Mouse (Mus musculus) hematopoietic stem cell, adult 5-6 weeks (primary cell): ENCODE measurements around the gene Gm28044. TPM values are rescaled to one million over a fixed set of nuclear protein-coding genes. Genes with fewer than 3 reads are reported as not detected.

Source experiments
- total RNA-seq: library from RNA; stranded (forward); fragments of 172-1452, 232-1000 nt; gene quantifications from 2 replicates; pipeline ENCODE4 v1.2.3, GENCODE M21; 2017

Gm28044 gene
- total RNA-seq, 1 experiment from 2014 or later, result 7.3 TPM

Other genes with a start within 250 kb of the Gm28044 start
- gene Rslcan18, start 244.3 kb downstream of the Gm28044 start, total RNA-seq, result 0.38 and 0.89 TPM in 2 replicates
- 7.3 and 8.3 TPM in 2 replicates for gene Zfp759, start 238.9 kb downstream of the Gm28044 start, total RNA-seq
- gene Rsl1, start 187.4 kb downstream of the Gm28044 start, total RNA-seq, result 10.2 and 13.9 TPM in 2 replicates
- gene Zfp455, start 166.0 kb downstream of the Gm28044 start, total RNA-seq, result 4.4 and 6.6 TPM in 2 replicates
- 3.6 and 5.8 TPM in 2 replicates for gene Zfp458, start 82.1 kb downstream of the Gm28044 start, total RNA-seq
- 1.5 TPM in 1 of 2 replicates, not detected in the other for gene Zfp457, start 54.1 kb downstream of the Gm28044 start, total RNA-seq
- gene Zfp595, start 28.0 kb downstream of the Gm28044 start, total RNA-seq, result 10.0 and 10.1 TPM in 2 replicates
- gene Zfp953, start 69 bp upstream of the Gm28044 start, total RNA-seq, result 8.2 and 11.0 TPM in 2 replicates
- 3.2 and 3.8 TPM in 2 replicates for gene Gm28041, start 15.2 kb upstream of the Gm28044 start, total RNA-seq
- gene Zfp456, start 15.3 kb upstream of the Gm28044 start, total RNA-seq, result 5.9 and 6.1 TPM in 2 replicates
- gene Zfp429, start 39.3 kb upstream of the Gm28044 start, total RNA-seq, result 7.4 and 13.6 TPM in 2 replicates
- 3.0 and 16.1 TPM in 2 replicates for gene Zfp459, start 60.9 kb upstream of the Gm28044 start, total RNA-seq
- 19.6 and 21.8 TPM in 2 replicates for gene Zfp874a, start 91.1 kb upstream of the Gm28044 start, total RNA-seq
- gene Zfp874b, start 123.7 kb upstream of the Gm28044 start, total RNA-seq, result 9.2 and 14.7 TPM in 2 replicates
- gene Zfp58, start 140.0 kb upstream of the Gm28044 start, total RNA-seq, result 9.8 and 22.2 TPM in 2 replicates
- gene Gm26965, start 165.6 kb upstream of the Gm28044 start, total RNA-seq, result not detected in 2 replicates
- gene Zfp87, start 165.6 kb upstream of the Gm28044 start, total RNA-seq, result 27.1 and 31.8 TPM in 2 replicates
- gene Zfp748, start 193.3 kb upstream of the Gm28044 start, total RNA-seq, result 13.8 and 34.3 TPM in 2 replicates
- 23.4 and 31.7 TPM in 2 replicates for gene Zfp729b, start 249.2 kb upstream of the Gm28044 start, total RNA-seq